Mouse (Mus musculus): ENCODE results near the gene Arf4. TPM values are rescaled to one million over a fixed set of nuclear protein-coding genes. Genes with fewer than 3 reads are reported as not detected.

Gene Arf4
- polyA plus RNA-seq, 1 experiment from 2014 or later, result 615 TPM

Small RNAs within 50 kb of the gene (microRNA-seq; reads per million reads assigned to microRNA genes)
- gene Mir7672, result not detected

Other genes with a start within 250 kb of the Arf4 start
- 40.4 and 42.7 TPM in 2 replicates for gene Slmap, start 103.1 kb upstream of the Arf4 start, polyA plus RNA-seq (2015; fragmentation: Nextera tagmentation; extraction: Ambion mirVana)
- 21.6 and 22.9 TPM in 2 replicates for gene Dennd6a, start 64.2 kb upstream of the Arf4 start, polyA plus RNA-seq (2015; fragmentation: Nextera tagmentation; extraction: Ambion mirVana)
- 8.9 and 9.8 TPM in 2 replicates for gene Pde12, start 31.8 kb downstream of the Arf4 start, polyA plus RNA-seq (2015; fragmentation: Nextera tagmentation; extraction: Ambion mirVana)
- 0.06 and 0.07 TPM in 2 replicates for gene Dnah12, start 55.2 kb downstream of the Arf4 start, polyA plus RNA-seq (2015; fragmentation: Nextera tagmentation; extraction: Ambion mirVana)

Measured in intestine, embryonic 16.5 days (tissue).